Mouse (Mus musculus) heart, postnatal 4 days (tissue): Measurements from ENCODE around the gene Ugt3a1. TPM values are rescaled to one million over a fixed set of nuclear protein-coding genes. Genes with fewer than 3 reads are reported as not detected.
"Not testable (repeated sequence)": the region's sequence is repeated elsewhere in the genome, so short reads cannot be mapped to it uniquely, and the experiment has no call there.

ENCODE experiments used
- DNase-seq: peaks from one replicate; pipeline ENCODE4 v3.0.0; 2021
- total RNA-seq, 2 experiments: library from RNA; stranded (reverse); gene quantifications; 2 replicates each; pipeline ENCODE4 v1.2.3; 2021

The Ugt3a1 gene
- not detected for total RNA-seq

DNA sequence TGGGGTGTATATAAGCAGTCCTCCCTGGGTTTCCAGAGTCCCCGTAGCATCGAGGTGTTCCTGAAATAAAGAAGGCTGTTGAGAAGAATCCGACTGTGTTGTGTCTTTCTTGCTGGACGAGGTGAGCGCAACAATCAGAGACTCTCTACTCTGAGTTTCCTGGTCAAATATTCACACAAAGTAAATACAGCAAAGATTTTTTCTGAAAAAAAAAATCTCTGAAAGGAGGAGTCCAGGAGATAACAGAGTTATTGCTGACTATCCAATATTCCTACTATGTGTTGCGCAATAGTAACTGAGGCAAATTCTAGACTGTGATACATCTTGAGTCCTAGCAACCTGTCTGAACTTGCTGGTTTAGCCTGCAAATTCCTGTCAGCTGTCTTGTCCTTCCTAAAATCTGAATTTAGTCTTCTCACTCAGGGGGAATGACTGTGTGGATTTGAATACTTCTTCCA is at the start of gene Ugt3a1:
TSS of gene Ugt3a1 (plus strand) at position 51 of the 458 bp plus-strand sequence.
- DNase-seq = no peak

DNA sequence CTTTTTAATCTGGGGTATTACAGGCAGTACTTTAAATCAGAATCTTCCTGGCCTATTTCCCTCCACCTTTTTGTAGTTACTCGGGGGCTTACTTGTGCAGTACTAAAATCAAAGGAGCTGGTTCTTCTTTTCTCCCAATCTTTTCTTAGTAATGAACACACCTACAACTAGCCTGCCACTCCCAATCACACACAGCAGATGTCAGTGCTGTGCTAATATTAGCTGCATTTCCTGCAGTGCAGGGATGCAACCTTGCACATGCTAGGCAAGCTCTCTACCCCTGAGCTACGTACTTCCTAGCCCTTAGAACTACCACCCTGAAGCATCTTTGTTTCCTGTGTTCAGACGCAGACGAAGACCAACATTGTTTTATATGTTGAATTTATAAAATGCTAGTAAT is 45.8 kb upstream of the Ugt3a1 start:
- not testable (repeated sequence) for DNase-seq

DNA sequence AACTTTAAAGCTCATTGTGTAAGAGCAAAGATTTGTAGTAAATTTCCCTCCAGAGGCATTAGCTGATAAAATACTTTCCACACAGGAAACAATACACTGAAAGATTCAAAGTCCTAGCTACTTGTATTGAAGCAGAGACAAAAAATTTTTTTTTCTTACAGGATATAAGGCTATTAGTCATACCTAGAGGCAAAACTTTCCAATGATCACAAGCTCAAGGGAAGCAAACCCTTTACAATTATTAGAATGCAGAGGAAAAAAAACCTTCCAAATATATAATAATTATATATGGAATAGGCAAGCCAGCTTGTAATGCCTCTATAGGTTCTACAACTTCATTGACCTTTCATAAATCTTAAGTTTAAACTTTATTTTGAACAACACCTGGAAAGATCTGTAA is 30.3 kb upstream of the Ugt3a1 start:
- no peak for DNase-seq

DNA sequence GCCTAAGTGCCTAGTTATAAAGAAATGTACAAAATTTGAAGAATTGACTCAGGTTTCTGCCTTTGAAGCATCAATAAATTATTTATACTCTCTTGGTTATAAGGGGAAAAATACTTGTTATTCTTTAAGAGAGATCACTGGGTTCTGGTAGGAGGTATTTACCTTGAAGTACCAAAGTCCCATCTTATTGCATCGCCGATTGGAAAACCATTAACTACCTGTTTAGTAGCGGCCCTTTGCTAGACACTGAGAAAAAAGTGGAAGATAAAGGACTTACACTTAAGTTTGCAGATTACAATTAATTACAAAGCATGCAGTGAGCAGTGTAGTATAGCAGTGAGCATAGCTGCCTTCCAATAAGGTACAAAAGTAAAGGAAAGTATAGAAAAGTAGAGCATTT is 23.8 kb upstream of the Ugt3a1 start:
- no peak for DNase-seq

DNA sequence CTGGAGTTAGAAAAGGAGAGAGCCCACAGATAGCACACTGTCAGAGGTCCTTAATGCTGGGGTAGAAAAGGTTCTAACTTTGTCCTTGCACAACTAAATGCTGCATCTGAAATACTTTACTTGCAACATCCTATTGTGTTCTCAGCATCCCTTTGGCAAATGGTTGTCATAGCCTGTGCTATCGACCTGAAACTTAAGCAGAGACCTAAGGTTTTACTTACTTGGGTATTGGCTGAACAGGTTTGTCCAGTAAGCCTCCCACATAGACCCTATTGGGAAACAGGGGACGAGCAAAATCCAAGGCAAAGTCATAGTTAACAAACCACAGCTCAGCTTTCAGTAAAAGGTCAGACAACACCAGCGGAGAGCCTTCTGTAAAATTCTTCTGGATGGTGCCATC is 16.1 kb upstream of the Ugt3a1 start:
- no peak for DNase-seq

DNA sequence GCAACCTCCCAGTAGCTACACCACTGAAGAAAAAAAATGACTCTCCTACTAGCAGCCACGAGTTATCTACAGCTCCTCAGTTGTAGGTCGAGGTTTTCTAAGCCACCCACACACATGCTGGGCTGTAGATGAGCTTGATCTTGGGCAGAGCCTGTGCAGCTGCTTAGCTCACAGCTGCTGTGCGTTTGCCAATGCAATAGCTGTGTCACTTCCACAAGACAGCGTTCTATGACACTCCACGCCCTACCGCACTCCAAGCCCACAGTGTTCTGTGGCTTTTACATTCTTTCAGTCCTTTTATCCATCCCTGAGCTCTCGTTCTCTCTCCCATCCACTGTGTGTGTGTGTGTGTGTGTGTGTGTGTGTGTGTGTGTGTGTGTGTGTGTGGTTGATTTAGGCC is 4.8 kb upstream of the Ugt3a1 start:
- no peak for DNase-seq

DNA sequence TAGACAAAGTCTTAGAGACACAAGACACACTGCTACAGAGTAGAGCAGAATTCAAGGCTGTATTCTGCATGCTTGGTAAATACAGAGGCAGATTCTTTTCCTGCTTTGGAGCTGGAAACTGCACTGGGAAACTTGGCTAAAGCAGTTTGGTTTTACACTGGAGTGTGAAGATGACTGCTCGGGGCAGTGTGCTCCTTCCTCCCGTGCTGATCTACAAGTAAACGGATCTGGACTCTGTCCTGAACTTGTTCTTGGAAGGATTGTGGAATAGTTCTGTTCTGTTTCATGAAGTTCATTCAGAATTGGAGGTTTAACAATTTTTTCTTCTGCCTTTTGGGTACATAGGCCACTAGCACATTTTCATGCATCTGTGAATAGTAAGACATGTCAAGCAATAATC is 2.3 kb downstream of the Ugt3a1 start:
- no peak for DNase-seq

DNA sequence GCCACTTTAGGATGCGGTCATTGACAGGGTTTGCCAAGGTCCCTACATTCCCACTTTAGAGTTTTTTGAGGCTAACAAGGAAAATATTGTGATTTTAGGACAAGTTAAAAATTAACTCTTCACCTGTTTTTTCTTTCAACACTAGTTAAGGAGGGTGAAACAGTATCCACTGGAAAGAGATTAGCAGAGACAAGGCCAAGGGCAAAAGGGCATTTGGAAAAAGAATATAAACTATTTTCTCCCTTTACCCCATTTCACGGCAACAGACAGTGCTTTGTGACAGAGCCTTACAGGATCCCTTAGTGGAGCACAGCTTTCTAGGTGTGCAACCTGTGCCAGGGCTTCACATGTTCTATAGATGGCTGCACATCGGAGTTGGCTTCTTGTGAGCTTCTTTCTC is 2.9 kb downstream of the Ugt3a1 start:
- no peak for DNase-seq

DNA sequence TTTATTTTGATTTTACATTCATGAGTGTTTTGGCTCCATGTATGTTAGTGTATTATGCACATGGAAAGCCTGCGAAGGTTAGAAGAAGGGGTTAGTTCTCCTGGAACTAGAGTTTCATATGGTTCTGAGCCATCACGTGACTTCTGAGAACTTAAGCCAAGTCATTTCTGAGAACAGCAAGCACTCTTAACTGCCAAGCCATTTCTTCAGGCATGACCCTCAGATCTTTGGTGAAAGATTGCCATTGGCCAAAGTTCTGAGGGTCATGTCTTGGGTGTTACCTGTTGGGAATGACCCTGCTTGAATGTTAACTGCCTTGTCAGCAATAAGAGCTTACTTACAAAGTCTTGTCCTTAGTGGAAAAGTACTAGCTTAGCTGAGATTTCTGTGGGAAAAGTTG is 6.5 kb downstream of the Ugt3a1 start:
- no peak for DNase-seq

DNA sequence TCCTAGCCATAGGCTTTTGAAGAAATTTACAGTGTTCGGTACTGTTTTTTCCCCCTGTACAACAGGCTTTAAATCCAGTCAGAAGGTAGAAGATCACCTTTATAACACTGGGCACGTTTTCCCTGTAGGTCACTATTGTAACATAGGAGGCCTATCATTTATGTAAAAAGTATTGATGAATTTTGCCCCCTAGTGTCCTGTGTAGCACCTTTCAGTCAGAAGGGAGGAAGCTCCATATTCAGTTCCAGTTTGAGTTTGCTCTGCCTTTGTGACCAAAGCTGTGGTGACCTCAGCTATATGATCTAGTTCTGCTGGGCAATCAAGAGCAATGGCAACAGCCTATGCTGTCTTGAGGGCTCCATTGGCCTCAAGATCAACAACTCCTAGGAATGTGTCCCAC is 13.0 kb downstream of the Ugt3a1 start:
- no peak for DNase-seq

DNA sequence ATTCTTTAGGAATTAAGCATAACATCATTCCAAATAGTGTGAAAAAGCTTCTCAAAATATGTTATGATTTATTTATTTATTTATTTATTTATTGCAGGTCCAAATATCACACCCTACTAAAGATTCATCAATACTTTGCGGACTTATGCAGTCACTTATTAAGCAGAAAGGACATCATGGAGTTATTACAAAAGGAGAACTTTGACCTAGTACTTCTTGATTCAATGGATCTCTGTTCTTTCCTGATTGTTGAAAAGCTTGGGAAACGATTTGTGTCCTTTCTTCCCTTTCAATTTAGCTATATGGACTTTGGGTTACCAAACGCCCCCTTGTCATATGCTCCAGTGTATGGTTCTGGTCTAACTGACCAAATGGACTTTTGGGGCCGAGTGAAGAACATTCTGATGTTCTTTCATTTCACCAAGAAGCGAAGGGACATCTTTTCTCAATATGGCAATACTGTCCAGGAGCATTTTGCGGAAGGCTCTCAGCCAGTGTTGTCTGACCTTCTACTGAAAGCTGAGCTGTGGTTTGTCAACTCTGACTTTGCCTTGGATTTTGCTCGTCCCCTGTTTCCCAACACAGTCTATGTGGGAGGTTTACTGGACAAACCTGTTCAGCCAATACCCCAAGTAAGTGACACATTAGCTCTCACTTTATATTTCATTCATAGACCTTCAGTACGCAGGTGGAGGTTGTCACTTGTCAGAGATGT is 29.4 kb downstream of the Ugt3a1 start:
- no peak for DNase-seq

DNA sequence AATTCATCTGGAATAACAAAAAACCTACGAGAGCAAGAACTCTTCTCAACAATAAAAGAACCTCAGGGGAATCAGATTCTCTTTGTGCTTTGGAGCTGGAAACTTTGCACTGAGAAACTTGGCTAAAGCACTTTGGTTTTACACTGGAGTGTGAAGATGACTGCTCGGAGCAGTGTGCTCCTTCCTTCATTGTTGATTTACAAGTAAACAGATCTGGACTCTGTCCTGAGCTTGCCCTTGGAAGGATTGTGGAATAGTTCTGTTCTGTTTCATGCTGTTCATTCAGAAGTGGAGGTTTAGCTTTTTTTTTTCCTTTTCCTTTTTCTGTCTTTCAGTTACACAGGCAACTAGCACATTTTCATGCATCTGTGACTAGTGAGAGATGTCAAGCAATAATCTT is 57.9 kb downstream of the Ugt3a1 start:
- DNase-seq = no peak

DNA sequence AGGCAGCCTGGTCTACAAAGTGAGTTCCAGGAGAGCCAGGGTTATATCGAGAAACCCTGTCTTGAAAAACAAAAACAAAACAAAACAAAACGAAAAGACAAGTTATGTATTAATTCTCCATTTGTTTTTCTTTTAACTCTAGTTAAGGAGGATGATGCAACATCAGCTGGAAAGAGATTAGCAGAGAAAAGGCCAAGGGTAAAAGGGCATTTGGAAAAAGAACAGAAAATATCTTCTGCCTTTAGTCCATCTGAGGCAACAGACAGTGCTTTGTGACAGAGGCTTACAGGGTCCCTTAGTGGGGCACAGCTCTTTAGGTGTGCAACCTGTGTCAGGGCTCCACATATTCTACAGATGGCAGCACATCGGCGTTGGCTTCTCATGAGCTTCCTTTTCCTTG is 58.7 kb downstream of the Ugt3a1 start, which contains the start of gene Ugt3a2:
TSS of gene Ugt3a2 (plus strand) at position 210 of the 400 bp plus-strand sequence.
- DNase-seq = no peak

DNA sequence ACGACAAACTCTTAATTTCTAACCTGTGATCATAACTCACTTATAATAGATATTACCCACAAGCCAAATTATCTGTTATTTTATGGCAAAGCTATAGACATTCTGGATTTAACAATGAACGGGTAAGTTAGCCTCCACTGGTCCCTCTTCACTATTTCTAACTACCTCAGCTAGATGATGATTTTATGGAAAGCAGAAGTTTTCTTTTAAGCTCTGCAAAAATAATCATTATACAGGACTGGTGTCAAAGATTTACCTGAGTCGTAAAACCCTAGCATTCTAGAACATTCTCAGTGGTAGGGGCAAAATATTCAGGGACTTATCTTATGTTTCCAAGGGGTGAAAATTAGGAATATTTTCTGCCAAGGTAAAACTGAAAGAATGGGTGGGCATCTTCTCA is 59.9 kb downstream of the Ugt3a1 start:
- no peak for DNase-seq

DNA sequence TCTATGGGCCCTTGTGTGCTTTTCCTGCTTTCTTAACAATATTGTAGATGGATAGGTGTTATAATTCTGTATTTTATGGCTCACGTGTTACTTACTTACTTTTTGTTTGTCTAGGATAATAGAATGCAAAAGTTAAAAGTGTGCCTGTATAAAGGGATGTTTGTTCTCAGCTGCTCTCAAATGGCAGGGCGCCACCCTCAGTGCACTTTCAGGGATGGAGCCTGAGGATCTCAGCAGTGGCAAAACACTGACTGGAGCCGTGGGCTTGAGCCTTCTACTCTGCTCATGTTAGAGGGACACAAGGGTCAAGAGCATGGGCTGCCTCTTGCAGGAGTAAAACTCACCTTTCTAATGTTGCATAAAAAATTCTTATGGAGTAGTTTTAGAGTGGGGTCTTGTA is 60.3 kb downstream of the Ugt3a1 start:
- no peak for DNase-seq

DNA sequence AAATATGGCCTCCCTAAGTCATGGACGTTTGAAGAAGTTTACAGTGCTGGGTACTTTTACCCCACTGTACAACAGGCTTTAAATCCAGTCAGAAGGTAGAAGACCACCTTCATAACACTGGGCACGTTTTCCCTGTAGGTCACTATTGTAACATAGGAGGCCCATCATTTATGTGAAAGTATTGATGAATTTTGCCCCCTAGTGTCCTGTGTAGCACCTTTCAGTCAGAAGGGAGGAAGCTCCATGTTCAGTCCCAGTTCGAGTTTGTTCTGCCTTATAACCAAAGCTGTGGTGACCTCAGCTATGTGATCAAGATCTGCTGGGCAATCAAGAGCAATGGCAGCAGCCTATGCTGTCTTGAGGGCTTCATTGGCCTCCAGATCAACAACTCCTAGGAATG is 72.1 kb downstream of the Ugt3a1 start:
- no peak for DNase-seq

DNA sequence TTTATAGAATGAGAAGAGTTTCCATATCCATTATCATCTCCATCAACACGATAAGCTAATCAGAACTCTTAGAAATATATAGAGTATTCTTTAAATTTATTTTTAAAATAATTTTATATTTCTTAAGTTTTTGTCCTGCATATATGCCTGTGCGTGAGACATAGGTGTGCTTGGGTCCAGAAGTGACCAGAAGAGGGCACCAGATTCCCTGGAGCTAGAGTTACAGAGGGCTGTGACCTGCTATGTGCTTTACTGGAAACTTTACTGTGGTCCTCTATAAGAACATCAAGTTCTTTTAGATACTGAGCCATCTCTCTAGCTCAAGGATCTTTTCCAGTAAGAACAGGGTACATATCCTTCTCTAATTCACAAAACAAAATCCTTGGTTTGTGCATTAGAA is 86.1 kb downstream of the Ugt3a1 start:
- no peak for DNase-seq

Other genes with a start within 250 kb of the Ugt3a1 start
- 10 to 100 TPM; 48.8 to 50.5 TPM for gene Nadk2, start 205.6 kb upstream of the Ugt3a1 start, total RNA-seq
- 10 to 100 TPM; 17.4 to 18.0 TPM for gene Lmbrd2, start 136.3 kb upstream of the Ugt3a1 start, total RNA-seq
- 1 to 10 TPM; 9.3 to 9.9 TPM for gene Skp2, start 121.5 kb upstream of the Ugt3a1 start, total RNA-seq
- gene Ugt3a2, start 58.7 kb downstream of the Ugt3a1 start, total RNA-seq = not detected
- gene Capsl, start 159.1 kb downstream of the Ugt3a1 start, total RNA-seq = not detected